Mouse (Mus musculus): ENCODE measurements around the gene Poc1a.

DNA sequence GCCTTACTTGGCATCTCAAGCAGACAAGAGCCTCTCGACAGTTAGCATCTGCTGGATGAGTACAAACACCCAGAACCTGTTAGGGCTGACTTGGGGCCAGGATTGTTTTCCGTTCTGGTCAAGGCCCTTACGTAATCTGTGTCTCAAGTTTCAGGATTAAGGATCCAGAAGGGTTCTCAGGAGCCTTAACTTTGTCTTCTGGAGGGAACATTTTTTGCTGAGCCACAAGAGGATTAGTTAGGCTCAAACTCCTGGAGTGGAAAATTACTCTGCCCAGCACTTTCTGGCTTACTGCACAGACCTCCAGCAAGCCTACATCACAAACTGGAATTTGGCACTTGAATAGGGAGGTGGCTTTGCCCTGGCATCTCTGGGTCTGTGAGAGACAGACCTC is 44.0 kb upstream of the Poc1a start:
- no peak for TF ChIP-seq CTCF (IDR thresholded peaks at IDR 0.05; ENCODE audit: control insufficient read depth, insufficient read depth, insufficient replicate concordance, low read depth, low read length)
- TF ChIP-seq POLR2A (IDR thresholded peaks at IDR 0.05; ENCODE audit: control insufficient read depth, low read depth, low read length) = no peak
